Mouse (Mus musculus): Measurements from ENCODE around the gene Mthfr. TPM values are rescaled to one million over a fixed set of nuclear protein-coding genes. Genes with fewer than 3 reads are reported as not detected.
A peak's percentile ranks its signal among the peaks of the same experiment; 100 is the strongest.
"Not testable (repeated sequence)": the region's sequence is repeated elsewhere in the genome, so short reads cannot be mapped to it uniquely, and the experiment has no call there.

The Mthfr gene
- polyA plus RNA-seq, 1 experiment from 2014 or later, result 18.4 TPM

GRCm38 (mm10) chr4:148041611-148042191 lies 2.8 kb downstream of the Mthfr start:
- H3K4me3 ChIP-seq (replicated peaks), result peak overlapping the region; percentile 47
- H3K9ac ChIP-seq, result peak overlapping the region; percentile 47
- H3K36me3 ChIP-seq, result peaks cover 11% of the 10 kb centered on the region; the same call in 1 of the 2 replicates
- peaks cover 35% of the 10 kb centered on the region for H3K4me1 ChIP-seq (replicated peaks)
- no peak for ATAC-seq
- H3K9me3 ChIP-seq, result no peaks in the 10 kb centered on the region
- WGBS, result 2% methylated on average over 16 of the region's 16 CpGs
- peak overlapping the region; percentile 88 for H3K4me2 ChIP-seq (replicated peaks)
- no peaks in the 10 kb centered on the region for H3K27me3 ChIP-seq (replicated peaks)
- peak overlapping the region; percentile 80 for H3K27ac ChIP-seq

- H3K9me3 ChIP-seq; ATAC-seq; H3K27ac ChIP-seq; H3K27me3 ChIP-seq (replicated peaks); H3K4me2 ChIP-seq (replicated peaks); H3K9ac ChIP-seq; H3K4me3 ChIP-seq (replicated peaks): not testable (repeated sequence)
- Histone ChIP-seq H3K4me1 (replicated peaks) (peaks cover 29% of the 10 kb centered on the region), H3K36me3 (peaks cover 15% of the 10 kb centered on the region)
- 91% methylated on average over 8 of the region's 8 CpGs for WGBS
Measured at GRCm38 (mm10) chr4:148043327-148043726, 4.5 kb downstream of the Mthfr start.

DNA sequence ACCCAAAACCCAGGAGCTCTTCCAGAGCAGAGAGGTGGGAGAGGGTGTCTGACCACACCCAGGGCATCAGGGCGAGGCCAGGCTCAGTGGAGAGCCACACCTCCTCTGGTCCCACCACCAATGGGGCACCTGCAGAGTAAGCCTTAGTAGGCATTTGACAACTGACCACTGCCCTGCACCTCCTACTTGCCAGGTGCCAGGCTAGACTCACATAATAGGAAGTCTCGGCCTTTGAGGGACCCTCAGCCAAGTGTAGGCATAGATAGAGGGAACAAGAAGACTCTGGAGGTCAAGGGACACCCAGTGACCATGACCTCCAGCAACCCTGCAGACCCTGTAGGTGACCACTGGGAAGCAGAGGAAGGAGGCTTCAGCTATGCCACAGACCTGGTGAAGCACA lies 5.2 kb downstream of the Mthfr start:
- no peaks in the 10 kb centered on the region for H3K9me3 ChIP-seq
- H3K4me3 ChIP-seq (replicated peaks), result no peak overlapping the region
- ATAC-seq, result no peak
- no peaks in the 10 kb centered on the region for H3K27me3 ChIP-seq (replicated peaks)
- WGBS, result 94% methylated on average over 2 of the region's 2 CpGs
- H3K9ac ChIP-seq, result no peak overlapping the region
- peaks cover 16% of the 10 kb centered on the region for H3K36me3 ChIP-seq
- H3K27ac ChIP-seq, result no peak overlapping the region
- peaks cover 29% of the 10 kb centered on the region for H3K4me1 ChIP-seq (replicated peaks)
- H3K4me2 ChIP-seq (replicated peaks), result no peak overlapping the region

GRCm38 (mm10) chr4:148046450-148047031 lies 7.7 kb downstream of the Mthfr start:
- no peaks in the 10 kb centered on the region for H3K9me3 ChIP-seq
- 45% methylated on average over 4 of the region's 4 CpGs for WGBS
- H3K27me3 ChIP-seq (replicated peaks), result no peaks in the 10 kb centered on the region
- ATAC-seq, result no peak
- peaks cover 23% of the 10 kb centered on the region for H3K4me1 ChIP-seq (replicated peaks)
- no peak overlapping the region for H3K4me2 ChIP-seq (replicated peaks)
- no peak overlapping the region for H3K27ac ChIP-seq
- no peak overlapping the region for H3K9ac ChIP-seq
- no peak overlapping the region for H3K4me3 ChIP-seq (replicated peaks)
- peaks cover 28% of the 10 kb centered on the region for H3K36me3 ChIP-seq

DNA sequence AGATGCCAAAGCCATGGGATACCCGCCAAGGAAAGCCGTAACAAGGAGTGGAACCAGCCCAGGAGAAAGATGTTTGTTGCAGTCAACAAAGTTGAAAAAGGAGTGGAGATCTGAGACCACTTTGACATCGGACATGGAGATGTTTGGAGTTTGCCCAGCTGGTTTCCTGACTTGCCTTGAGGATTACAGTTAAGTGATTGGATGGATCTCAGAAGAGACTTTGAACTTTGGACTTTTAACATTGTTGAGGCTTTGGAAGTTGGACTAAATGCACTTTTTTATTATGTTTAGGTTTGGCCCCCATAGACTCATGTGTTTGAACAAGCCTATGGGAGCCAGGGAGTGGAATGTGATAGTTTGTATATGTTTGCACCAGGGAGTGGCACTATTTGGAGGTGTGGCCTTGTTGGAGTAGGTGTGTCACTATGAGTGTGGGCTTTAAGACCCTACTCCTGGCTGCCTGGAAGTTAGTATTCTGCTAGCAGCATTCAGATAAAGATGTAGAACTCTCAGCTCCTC lies 11.6 kb downstream of the Mthfr start:
- not testable (repeated sequence) for H3K4me3 ChIP-seq (replicated peaks); H3K27me3 ChIP-seq (replicated peaks); H3K9ac ChIP-seq; H3K4me1 ChIP-seq (replicated peaks); H3K4me2 ChIP-seq (replicated peaks); H3K27ac ChIP-seq; H3K9me3 ChIP-seq
- peak; percentile 72 for ATAC-seq
- H3K36me3 ChIP-seq, result peaks cover 47% of the 10 kb centered on the region
- 88% methylated on average over 3 of the region's 3 CpGs for WGBS

- WGBS, result 93% methylated on average over 13 of the region's 13 CpGs
- no peaks in the 10 kb centered on the region for H3K27me3 ChIP-seq (replicated peaks)
- H3K9me3 ChIP-seq, result no peaks in the 10 kb centered on the region
- no peak overlapping the region for H3K9ac ChIP-seq
- no peak overlapping the region for H3K4me2 ChIP-seq (replicated peaks)
- H3K4me3 ChIP-seq (replicated peaks), result no peak overlapping the region
- H3K27ac ChIP-seq, result no peak overlapping the region
- ATAC-seq, result peak; percentile 51
- 0 out of 2 replicates have a peak, but pooled peaks cover 8% of the 10 kb centered on the region for H3K4me1 ChIP-seq (replicated peaks)
- peaks cover 50% of the 10 kb centered on the region for H3K36me3 ChIP-seq
Measured at GRCm38 (mm10) chr4:148051046-148051776, 12.3 kb downstream of the Mthfr start.

- no peak for ATAC-seq
- 89% methylated on average over 11 of the region's 11 CpGs for WGBS
- peaks cover 57% of the 10 kb centered on the region for H3K36me3 ChIP-seq
Measured at GRCm38 (mm10) chr4:148051886-148052285, 13.0 kb downstream of the Mthfr start.

DNA sequence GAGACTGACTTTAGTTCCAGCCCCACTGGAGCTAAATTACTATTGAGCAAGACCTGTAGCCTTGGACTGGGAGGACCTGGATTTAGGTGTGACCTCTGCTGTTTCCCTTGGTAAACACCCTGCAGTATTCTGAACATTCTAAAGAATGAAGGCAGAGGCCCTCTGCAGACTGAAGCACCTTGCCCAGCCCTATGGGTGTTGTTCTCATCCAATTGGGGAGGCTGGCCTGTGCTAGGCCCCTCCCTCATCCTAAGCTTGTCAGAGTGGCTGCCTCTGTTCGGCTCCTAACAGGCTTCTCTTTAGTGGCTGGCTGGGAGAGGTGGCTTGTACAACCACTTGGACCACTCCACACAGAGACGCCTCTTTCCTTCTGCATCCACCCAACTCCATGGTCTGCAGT lies 14.1 kb downstream of the Mthfr start:
- H3K36me3 ChIP-seq, result peaks cover 63% of the 10 kb centered on the region
- no peak overlapping the region for H3K4me3 ChIP-seq (replicated peaks)
- no peaks in the 10 kb centered on the region for H3K27me3 ChIP-seq (replicated peaks)
- H3K9me3 ChIP-seq, result no peaks in the 10 kb centered on the region
- H3K27ac ChIP-seq, result no peak overlapping the region
- ATAC-seq, result peak; percentile 35
- 0 out of 2 replicates have a peak, but pooled peaks cover 8% of the 10 kb centered on the region for H3K4me1 ChIP-seq (replicated peaks)
- no peak overlapping the region for H3K9ac ChIP-seq
- H3K4me2 ChIP-seq (replicated peaks), result no peak overlapping the region
- 76% methylated on average over 2 of the region's 2 CpGs for WGBS

More at GRCm38 (mm10) chr4:148051886-148052285, 13.0 kb downstream of the Mthfr start:
- no peaks in the 10 kb centered on the region for H3K9me3 ChIP-seq
- H3K27me3 ChIP-seq (replicated peaks), result no peaks in the 10 kb centered on the region
- no peak overlapping the region for H3K4me2 ChIP-seq (replicated peaks)
- no peak overlapping the region for H3K4me3 ChIP-seq (replicated peaks)
- no peak overlapping the region for H3K9ac ChIP-seq
- H3K4me1 ChIP-seq (replicated peaks), result 0 out of 2 replicates have a peak, but pooled peaks cover 8% of the 10 kb centered on the region
- H3K27ac ChIP-seq, result no peak overlapping the region

- peaks cover 62% of the 10 kb centered on the region for H3K36me3 ChIP-seq
- 0 out of 2 replicates have a peak, but pooled peaks cover 8% of the 10 kb centered on the region for H3K4me1 ChIP-seq (replicated peaks)
- no peak for ATAC-seq
- H3K9me3 ChIP-seq, result no peaks in the 10 kb centered on the region
- H3K27me3 ChIP-seq (replicated peaks), result no peaks in the 10 kb centered on the region
- no peak overlapping the region for H3K27ac ChIP-seq
- H3K9ac ChIP-seq, result no peak overlapping the region
- H3K4me3 ChIP-seq (replicated peaks), result no peak overlapping the region
- 92% methylated on average over 12 of the region's 12 CpGs for WGBS
- no peak overlapping the region for H3K4me2 ChIP-seq (replicated peaks)
Measured at GRCm38 (mm10) chr4:148053417-148053920, 14.6 kb downstream of the Mthfr start.

DNA sequence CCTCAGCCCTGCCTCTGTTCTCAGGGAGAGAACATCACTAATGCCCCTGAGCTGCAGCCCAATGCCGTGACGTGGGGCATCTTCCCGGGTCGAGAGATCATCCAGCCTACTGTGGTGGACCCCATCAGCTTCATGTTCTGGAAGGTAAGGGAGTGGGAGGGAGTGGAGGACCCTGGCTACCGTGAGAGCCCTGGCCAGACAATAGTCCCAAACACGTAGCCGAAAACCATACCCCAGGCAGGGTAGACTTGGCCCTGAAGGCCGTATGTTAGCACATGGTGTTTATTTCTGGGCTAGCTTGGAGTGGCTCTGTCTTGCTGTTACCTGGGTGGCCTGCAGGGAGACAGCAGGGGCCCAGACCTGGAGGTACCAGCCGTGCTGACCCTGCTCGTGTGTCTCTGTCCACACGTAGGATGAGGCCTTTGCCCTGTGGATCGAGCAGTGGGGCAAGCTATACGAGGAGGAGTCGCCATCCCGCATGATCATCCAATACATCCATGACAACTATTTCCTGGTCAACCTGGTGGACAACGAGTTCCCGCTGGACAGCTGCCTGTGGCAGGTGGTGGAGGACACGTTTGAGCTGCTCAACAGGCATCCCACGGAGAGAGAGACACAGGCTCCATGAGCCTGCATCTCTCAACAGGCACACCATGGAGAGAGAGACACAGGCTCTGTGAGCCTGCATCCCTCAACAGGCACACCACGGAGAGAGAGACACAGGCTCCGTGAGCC lies 16.3 kb downstream of the Mthfr start:
- H3K9ac ChIP-seq, result no peak overlapping the region
- no peak overlapping the region for H3K27ac ChIP-seq
- no peak overlapping the region for H3K4me3 ChIP-seq (replicated peaks)
- H3K4me1 ChIP-seq (replicated peaks), result 0 out of 2 replicates have a peak, but pooled peaks cover 6% of the 10 kb centered on the region
- no peaks in the 10 kb centered on the region for H3K27me3 ChIP-seq (replicated peaks)
- no peak for ATAC-seq
- 87% methylated on average over 21 of the region's 21 CpGs for WGBS
- H3K4me2 ChIP-seq (replicated peaks), result no peak overlapping the region
- peaks cover 58% of the 10 kb centered on the region for H3K36me3 ChIP-seq
- no peaks in the 10 kb centered on the region for H3K9me3 ChIP-seq

DNA sequence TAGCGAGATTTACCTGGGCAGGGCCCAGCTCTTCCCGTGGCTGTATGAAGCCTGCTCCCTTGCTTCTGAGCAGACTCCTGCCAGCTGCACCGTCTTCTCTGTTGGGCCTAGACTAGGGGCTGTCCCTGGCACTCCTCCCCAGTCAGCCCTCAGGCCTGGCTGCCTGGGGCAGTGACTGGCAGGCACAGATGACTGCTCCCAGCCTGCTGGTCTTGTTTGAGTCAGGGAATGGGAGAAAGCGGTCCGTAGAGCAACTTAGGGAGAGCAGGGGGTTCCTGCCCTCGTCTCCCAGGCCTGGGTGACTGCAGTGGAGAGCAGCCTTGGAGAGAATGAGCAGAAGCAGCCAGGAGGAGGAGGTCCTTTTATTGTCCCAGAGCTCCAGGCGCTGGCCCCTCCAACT lies 17.4 kb downstream of the Mthfr start:
- Histone ChIP-seq H3K9ac (no peak overlapping the region), H3K4me1 (replicated peaks) (0 out of 2 replicates have a peak, but pooled peaks cover 2% of the 10 kb centered on the region), H3K4me3 (replicated peaks) (no peak overlapping the region), H3K27me3 (replicated peaks) (no peaks in the 10 kb centered on the region), H3K4me2 (replicated peaks) (no peak overlapping the region), H3K27ac (no peak overlapping the region), H3K36me3 (peaks cover 53% of the 10 kb centered on the region), H3K9me3 (no peaks in the 10 kb centered on the region)
- no peak for ATAC-seq
- 83% methylated on average over 7 of the region's 7 CpGs for WGBS

DNA sequence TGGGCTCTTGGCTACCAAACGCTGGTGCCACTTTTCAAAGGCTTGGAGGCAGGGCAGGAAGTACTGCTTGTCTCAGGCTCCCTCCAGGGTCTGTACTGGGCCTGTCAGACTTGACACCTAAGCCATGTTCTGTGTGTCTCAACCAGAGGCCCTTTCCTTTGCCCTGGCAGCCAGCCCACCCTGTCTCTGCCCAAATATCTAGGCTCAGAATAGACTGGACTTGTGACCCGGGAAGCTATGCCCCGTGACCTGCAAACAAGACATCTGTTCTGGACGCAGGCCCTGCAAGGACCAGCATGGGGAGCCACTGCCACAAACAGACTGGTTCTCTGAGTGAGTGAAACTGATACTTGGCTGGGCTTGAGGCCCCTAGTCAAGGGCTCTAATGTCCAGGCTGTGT lies 17.9 kb downstream of the Mthfr start:
- no peak overlapping the region for H3K4me3 ChIP-seq (replicated peaks)
- H3K36me3 ChIP-seq, result peaks cover 47% of the 10 kb centered on the region
- no peaks in the 10 kb centered on the region for H3K4me1 ChIP-seq (replicated peaks)
- no peak overlapping the region for H3K9ac ChIP-seq
- no peak for ATAC-seq
- H3K4me2 ChIP-seq (replicated peaks), result no peak overlapping the region
- WGBS, result 87% methylated on average over 4 of the region's 4 CpGs
- H3K27ac ChIP-seq, result no peak overlapping the region
- no peaks in the 10 kb centered on the region for H3K9me3 ChIP-seq
- no peaks in the 10 kb centered on the region for H3K27me3 ChIP-seq (replicated peaks)

Measured in intestine, embryonic 15.5 days (tissue).